Mouse (Mus musculus): ENCODE measurements around the gene Slc35d2. TPM values are rescaled to one million over a fixed set of nuclear protein-coding genes. Genes with fewer than 3 reads are reported as not detected.

Slc35d2 gene
- total RNA-seq (2021) (1 to 10 TPM; 1.3 to 1.6 TPM), polyA plus RNA-seq (2012; rRNA removed) (1.7 and 3.1 TPM in 2 replicates)
- long read RNA-seq, partial matches to known transcripts = 0 of 2 reads
- long read RNA-seq, other reads (novel, unspliced or antisense) = 1 of 2 reads

DNA sequence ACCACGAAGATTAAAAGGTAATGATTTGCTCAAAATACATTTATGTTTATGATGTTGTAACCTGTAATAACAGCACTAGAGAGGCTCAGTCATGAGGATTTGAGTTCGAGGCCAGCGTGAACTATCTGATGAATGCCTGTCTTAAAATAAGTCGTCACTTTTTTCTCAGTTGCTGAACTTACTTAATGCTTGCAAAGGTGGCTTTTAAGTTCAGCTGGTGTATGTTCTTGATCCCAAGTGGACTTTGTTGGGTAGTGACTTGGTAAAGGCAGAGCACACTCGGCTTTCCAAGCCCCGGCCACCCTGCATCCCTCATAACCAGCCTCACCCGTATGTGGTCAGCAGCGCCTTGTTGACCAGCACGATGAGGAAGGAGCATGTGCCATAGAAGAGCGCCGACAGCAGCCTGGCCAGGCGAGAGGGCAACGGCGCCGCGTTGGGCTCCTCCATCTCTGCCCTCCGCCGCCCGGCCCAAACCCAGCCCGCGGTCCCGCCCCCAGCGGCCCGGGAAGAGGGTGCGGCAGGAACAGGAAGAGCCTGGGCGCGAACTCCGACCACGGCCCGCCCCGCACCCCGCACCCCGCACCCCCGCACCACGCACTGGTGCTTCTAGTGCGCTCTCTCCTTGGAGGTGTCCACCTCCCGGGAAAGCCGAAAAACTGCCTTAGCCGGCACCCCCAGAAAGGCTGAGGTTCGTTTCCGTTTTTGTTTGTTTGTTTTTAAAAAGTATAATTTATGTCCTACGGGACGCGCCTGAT is at the start of gene Slc35d2:
TSS of gene Slc35d2 (minus strand) at position 511 of the 758 bp plus-strand sequence.
- intact Hi-C loops (cut with DNase I) = loop anchor here (1.0 kb wide), 1 partner anchor 29 kb away; no protein-coding TSS in a partner anchor
- no peaks in the 10 kb centered on the region for H3K79me2 ChIP-seq (replicated peaks; ENCODE audit: control insufficient read depth, insufficient read depth, low read length)
- TF ChIP-seq CTCF (IDR thresholded peaks at IDR 0.05) = no peak; the same call in 1 of the 2 replicates
- peak; percentile 73 for TF ChIP-seq POLR2A (IDR thresholded peaks at IDR 0.05; ENCODE audit: insufficient read depth, low read depth, low read length)

DNA sequence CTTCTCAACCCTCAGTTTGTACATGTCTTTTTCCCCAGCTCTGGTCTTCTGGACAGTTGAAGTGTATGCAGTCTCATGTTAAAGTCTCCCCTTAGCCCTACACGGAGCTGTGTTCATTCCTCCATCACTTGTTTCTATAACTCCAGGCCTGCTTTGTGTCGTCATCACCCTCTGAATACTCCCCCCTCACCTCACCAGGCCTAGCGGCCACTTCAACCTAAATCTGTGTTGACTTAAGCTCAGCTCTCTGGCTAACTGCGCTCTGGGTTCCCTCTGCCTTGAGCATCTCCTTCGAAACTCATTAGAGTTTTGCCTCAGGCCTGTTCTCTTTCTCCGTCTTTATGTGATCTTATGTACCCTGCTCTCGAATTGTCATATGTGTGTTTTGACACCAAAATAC is 48.8 kb upstream of the Slc35d2 start:
- TF ChIP-seq CTCF (IDR thresholded peaks at IDR 0.05) = no peak
- TF ChIP-seq EP300 (IDR thresholded peaks at IDR 0.05; ENCODE audit: insufficient read depth, low read depth, low read length) = no peak
- no peak for TF ChIP-seq POLR2A (IDR thresholded peaks at IDR 0.05; ENCODE audit: insufficient read depth, low read depth, low read length)
- Histone ChIP-seq H3K27me3 (ENCODE audit: control insufficient read depth, insufficient read depth, low read length) (no peaks in the 10 kb centered on the region), H3K27ac (no peak overlapping the region), H3K4me1 (ENCODE audit: control insufficient read depth, insufficient read depth, low read length) (no peaks in the 10 kb centered on the region), H3K4me3 (no peak overlapping the region), H3K79me2 (replicated peaks; ENCODE audit: control insufficient read depth, insufficient read depth, low read length) (no peaks in the 10 kb centered on the region), H3K36me3 (ENCODE audit: control insufficient read depth, insufficient read depth, low read length) (no peaks in the 10 kb centered on the region), H3K9ac (ENCODE audit: low read depth, low read length) (no peak overlapping the region)
- 81% methylated on average over 7 of the region's 7 CpGs for WGBS
- no peak for DNase-seq
- intact Hi-C loops (cut with DNase I) = no loop called here

More for the DNA sequence above, at the start of gene Slc35d2:
- Histone ChIP-seq H3K27me3 (ENCODE audit: control insufficient read depth, insufficient read depth, low read length) (no peaks in the 10 kb centered on the region), H3K27ac (peak within 1 kb of the TSS; percentile 89), H3K4me3 (peak within 1 kb of the TSS; percentile 72), H3K36me3 (ENCODE audit: control insufficient read depth, insufficient read depth, low read length) (no peaks in the 10 kb centered on the region; the same call in 1 of the 2 replicates), H3K4me1 (ENCODE audit: control insufficient read depth, insufficient read depth, low read length) (peaks cover 2% of the 10 kb centered on the region; the same call in 1 of the 2 replicates), H3K9ac (ENCODE audit: low read depth, low read length) (peak within 1 kb of the TSS; percentile 86)
- DNase-seq = peak; percentile 87 to 88
- 5% methylated on average over 42 of the region's 44 CpGs for WGBS

DNA sequence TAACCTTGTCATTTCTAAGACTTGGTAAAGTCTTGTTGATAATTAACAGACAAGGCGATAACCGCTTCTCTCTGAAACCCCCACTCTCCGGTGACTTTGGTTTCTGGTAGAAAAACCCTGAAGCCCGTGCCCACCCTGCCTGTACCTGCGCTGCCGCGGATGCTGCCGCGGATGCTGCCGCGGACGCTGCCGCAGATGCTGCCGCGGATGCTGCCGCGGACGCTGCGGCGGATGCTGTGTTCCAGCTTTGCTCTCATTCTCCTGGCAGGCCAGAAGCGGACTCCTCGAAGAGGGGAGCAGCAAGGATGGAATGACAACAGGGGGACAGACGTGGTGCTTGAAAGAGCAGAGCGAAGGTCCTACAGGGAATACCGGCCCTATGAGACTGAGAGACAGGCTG is 40.6 kb upstream of the Slc35d2 start:
- no peak for TF ChIP-seq POLR2A (IDR thresholded peaks at IDR 0.05; ENCODE audit: insufficient read depth, low read depth, low read length)
- no peak for TF ChIP-seq CTCF (IDR thresholded peaks at IDR 0.05)
- no peak for TF ChIP-seq EP300 (IDR thresholded peaks at IDR 0.05; ENCODE audit: insufficient read depth, low read depth, low read length)
- DNase-seq = no peak
- Histone ChIP-seq H3K4me3 (no peak overlapping the region), H3K79me2 (replicated peaks; ENCODE audit: control insufficient read depth, insufficient read depth, low read length) (no peaks in the 10 kb centered on the region), H3K27ac (no peak overlapping the region), H3K36me3 (ENCODE audit: control insufficient read depth, insufficient read depth, low read length) (no peaks in the 10 kb centered on the region), H3K9ac (ENCODE audit: low read depth, low read length) (no peak overlapping the region), H3K4me1 (ENCODE audit: control insufficient read depth, insufficient read depth, low read length) (no peaks in the 10 kb centered on the region), H3K27me3 (ENCODE audit: control insufficient read depth, insufficient read depth, low read length) (no peaks in the 10 kb centered on the region)
- 98% methylated on average over 25 of the region's 25 CpGs for WGBS
- intact Hi-C loops (cut with DNase I) = loop anchor here (10.0 kb wide), 1 partner anchor 605 kb away; no protein-coding TSS in a partner anchor

DNA sequence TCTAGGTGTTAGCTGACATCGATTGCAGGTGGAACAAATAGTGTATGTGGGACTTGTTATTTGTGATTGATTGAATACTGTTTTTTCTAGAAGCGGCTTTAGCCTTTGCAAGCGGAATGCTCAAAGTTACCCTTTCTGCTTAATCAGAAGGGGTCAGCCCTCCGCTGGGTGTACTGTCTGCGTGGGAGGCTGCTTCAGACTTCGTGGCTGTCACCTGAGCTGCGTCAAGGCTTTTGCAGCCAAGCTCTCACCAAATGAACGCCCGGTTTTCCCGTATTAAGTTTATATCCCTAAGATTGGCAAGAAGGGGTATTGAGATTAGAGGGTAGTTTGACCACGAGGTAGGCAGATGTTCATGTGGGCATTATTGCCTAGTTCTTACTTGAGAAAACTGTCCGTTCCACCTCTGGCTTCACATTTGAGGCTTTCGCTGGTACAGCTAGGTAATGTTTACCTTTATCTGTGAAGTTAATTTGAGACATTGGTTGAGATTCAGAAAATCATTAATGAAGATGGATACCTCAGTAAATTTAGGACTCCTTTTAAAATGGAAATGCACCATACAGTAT is 34.1 kb upstream of the Slc35d2 start:
- TF ChIP-seq CTCF (IDR thresholded peaks at IDR 0.05) = no peak
- TF ChIP-seq POLR2A (IDR thresholded peaks at IDR 0.05; ENCODE audit: insufficient read depth, low read depth, low read length) = no peak
- TF ChIP-seq EP300 (IDR thresholded peaks at IDR 0.05; ENCODE audit: insufficient read depth, low read depth, low read length) = no peak
- Histone ChIP-seq H3K27ac (no peak overlapping the region), H3K9ac (ENCODE audit: low read depth, low read length) (no peak overlapping the region), H3K27me3 (ENCODE audit: control insufficient read depth, insufficient read depth, low read length) (no peaks in the 10 kb centered on the region), H3K79me2 (replicated peaks; ENCODE audit: control insufficient read depth, insufficient read depth, low read length) (no peaks in the 10 kb centered on the region), H3K4me3 (peak overlapping the region; percentile 86), H3K36me3 (ENCODE audit: control insufficient read depth, insufficient read depth, low read length) (no peaks in the 10 kb centered on the region), H3K4me1 (ENCODE audit: control insufficient read depth, insufficient read depth, low read length) (peaks cover 1% of the 10 kb centered on the region)
- DNase-seq = no peak
- 64% methylated on average over 13 of the region's 13 CpGs for WGBS
- intact Hi-C loops (cut with DNase I) = loop anchor here (5.0 to 10.0 kb wide), 3 partner anchors 144 to 598 kb away; partner anchors contain the start of gene Cdk20

DNA sequence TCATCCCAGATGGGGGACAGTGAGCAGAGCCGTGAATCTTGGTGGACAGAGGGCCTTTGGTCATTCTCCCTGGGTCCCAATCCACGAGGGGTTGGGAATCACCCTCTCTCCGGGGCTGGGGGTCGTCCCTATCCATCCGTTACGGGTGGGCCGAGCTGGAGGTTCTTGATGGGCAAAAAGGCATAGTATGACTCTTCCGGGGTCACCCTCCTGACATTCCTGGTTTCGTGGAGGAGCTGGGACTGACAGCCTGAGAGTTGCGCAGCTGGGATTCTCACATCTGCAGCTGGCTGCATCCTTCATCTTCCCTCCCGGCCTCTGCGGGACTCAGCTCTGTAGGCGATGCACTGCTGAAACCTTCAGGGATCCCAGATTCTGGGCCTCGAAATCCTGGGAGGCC is 33.5 kb upstream of the Slc35d2 start:
- Histone ChIP-seq H3K27ac (peak overlapping the region; percentile 78), H3K27me3 (ENCODE audit: control insufficient read depth, insufficient read depth, low read length) (no peaks in the 10 kb centered on the region), H3K36me3 (ENCODE audit: control insufficient read depth, insufficient read depth, low read length) (no peaks in the 10 kb centered on the region), H3K4me3 (peak overlapping the region; percentile 86), H3K79me2 (replicated peaks; ENCODE audit: control insufficient read depth, insufficient read depth, low read length) (no peaks in the 10 kb centered on the region), H3K9ac (ENCODE audit: low read depth, low read length) (peak overlapping the region; percentile 98), H3K4me1 (ENCODE audit: control insufficient read depth, insufficient read depth, low read length) (peaks cover 1% of the 10 kb centered on the region)
- 8% methylated on average over 14 of the region's 14 CpGs for WGBS
- TF ChIP-seq CTCF (IDR thresholded peaks at IDR 0.05) (no peak), POLR2A (IDR thresholded peaks at IDR 0.05; ENCODE audit: insufficient read depth, low read depth, low read length) (no peak)
- peak in 1 of 2 experiments; percentile 40 for DNase-seq
- intact Hi-C loops (cut with DNase I) = loop anchor here (5.0 to 10.0 kb wide), 3 partner anchors 145 to 598 kb away; partner anchors contain the start of gene Cdk20

Measured in heart, adult 2 months (tissue).